Mouse (Mus musculus) CD4-positive naive resting alpha-beta T cell, adult 57 days (primary cell): ENCODE results near the gene Psma4. TPM values are rescaled to one million over a fixed set of nuclear protein-coding genes. Genes with fewer than 3 reads are reported as not detected.

ENCODE experiments used
- total RNA-seq: library from RNA; stranded (reverse); gene quantifications from one replicate; pipeline ENCODE4 v1.2.4, GENCODE M21; 2023

The Psma4 gene
- 102 TPM for total RNA-seq

GRCm38 (mm10) chr9:54950575-54951321 is at the start of gene Psma4, which contains the start of gene AY074887:
Gene Psma4 (plus strand): TSS chr9:54950790.
Gene AY074887 (minus strand): TSS chr9:54950998.

GRCm38 (mm10) chr9:54917010-54917677 is 33.4 kb upstream of the Psma4 start, which contains the start of gene Hykk:
Gene Hykk (plus strand): TSS chr9:54917283.

GRCm38 (mm10) chr9:54980674-54981073 is 30.1 kb downstream of the Psma4 start, which contains the start of gene Chrna5:
Gene Chrna5 (plus strand): TSS chr9:54980880.

Other genes starting within 250 kb of the Psma4 start
- 46.5 TPM for gene Wdr61, start 216.3 kb upstream of the Psma4 start, total RNA-seq
- gene Crabp1, start 186.0 kb upstream of the Psma4 start, total RNA-seq = not detected
- gene Ireb2, start 87.0 kb upstream of the Psma4 start, total RNA-seq = 36.5 TPM
- 1.5 TPM for gene Hykk, start 33.5 kb upstream of the Psma4 start, total RNA-seq
- gene AY074887, start 208 bp downstream of the Psma4 start, total RNA-seq = not detected
- gene Chrna5, start 30.1 kb downstream of the Psma4 start, total RNA-seq = not detected
- not detected for gene Chrna3, start 75.8 kb downstream of the Psma4 start, total RNA-seq
- gene Chrnb4, start 98.0 kb downstream of the Psma4 start, total RNA-seq = 0.15 TPM
- gene Ube2q2, start 198.1 kb downstream of the Psma4 start, total RNA-seq = 31.7 TPM